Mouse (Mus musculus): ENCODE measurements around the gene Arpc5l.
"Not testable (repeated sequence)": the region's sequence is repeated elsewhere in the genome, so short reads cannot be mapped to it uniquely, and the experiment has no call there.

Arpc5l gene

GRCm38 (mm10) chr2:38999910-39000586 lies 5.1 kb upstream of the Arpc5l start:
- DNase-seq (ENCODE audit: low spot score in 2 of 2) = no peak

DNA sequence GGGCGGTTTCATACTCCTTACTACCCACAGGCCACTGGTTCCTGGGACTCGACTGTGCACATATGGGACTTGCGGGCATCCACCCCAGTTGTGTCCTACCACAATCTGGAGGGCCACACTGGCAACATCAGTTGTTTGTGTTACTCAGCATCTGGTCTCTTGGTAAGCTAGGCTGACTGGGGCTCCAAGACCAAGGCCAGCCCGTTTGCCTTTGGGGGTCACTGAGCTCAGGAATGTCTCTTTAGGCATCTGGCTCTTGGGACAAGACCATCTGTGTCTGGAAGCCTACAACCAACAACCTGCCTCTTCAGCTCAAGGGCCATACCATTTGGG lies 4.6 kb upstream of the Arpc5l start:
- no peak for DNase-seq (ENCODE audit: low spot score in 2 of 2)

DNA sequence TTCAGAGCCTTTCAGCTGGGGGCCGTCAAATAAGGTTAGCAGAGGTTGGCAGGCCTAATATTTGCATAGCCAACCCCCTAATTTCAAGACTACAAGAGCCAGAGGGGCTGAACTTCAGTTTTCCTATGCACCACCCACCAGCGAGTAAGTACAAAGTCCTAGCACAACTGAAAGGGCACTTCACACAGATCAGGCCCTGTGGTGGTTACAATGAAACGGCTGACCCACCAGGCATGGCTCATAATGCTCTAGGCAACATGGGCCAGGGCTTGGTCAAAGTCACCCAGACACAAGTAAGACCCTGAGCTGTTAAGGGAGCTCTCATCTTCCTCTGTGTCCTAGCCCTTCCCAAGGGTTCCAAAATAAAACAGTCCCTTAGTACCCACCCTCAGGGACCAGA lies 3.3 kb upstream of the Arpc5l start:
- no peak for DNase-seq (ENCODE audit: low spot score in 2 of 2)

DNA sequence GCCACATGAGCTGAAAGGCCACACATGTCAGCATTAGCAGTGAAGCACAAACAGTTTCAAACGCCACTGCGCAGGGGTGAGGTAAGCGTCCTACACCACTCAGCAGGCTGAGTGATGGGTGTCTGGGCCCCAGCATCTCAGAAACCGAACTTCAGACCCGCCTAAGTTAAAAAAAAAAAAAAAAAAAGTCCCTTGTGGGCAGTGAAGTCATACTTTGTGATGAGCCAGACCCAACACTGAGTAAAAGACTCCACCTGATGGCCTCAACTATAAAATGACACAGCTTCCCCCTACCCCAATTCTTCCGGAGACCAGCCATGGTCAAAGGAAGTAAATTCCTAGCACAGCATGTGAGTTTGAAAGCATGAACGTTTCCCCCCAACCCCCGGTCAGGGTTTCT lies 2.0 kb upstream of the Arpc5l start:
- no peak for DNase-seq (ENCODE audit: low spot score in 2 of 2)

- DNase-seq (ENCODE audit: low spot score in 2 of 2) = no peak
Observed at GRCm38 (mm10) chr2:39003512-39003911, 1.6 kb upstream of the Arpc5l start.

GRCm38 (mm10) chr2:39004372-39004771 lies 776 bp upstream of the Arpc5l start:
- DNase-seq (ENCODE audit: low spot score in 2 of 2) = no peak

DNA sequence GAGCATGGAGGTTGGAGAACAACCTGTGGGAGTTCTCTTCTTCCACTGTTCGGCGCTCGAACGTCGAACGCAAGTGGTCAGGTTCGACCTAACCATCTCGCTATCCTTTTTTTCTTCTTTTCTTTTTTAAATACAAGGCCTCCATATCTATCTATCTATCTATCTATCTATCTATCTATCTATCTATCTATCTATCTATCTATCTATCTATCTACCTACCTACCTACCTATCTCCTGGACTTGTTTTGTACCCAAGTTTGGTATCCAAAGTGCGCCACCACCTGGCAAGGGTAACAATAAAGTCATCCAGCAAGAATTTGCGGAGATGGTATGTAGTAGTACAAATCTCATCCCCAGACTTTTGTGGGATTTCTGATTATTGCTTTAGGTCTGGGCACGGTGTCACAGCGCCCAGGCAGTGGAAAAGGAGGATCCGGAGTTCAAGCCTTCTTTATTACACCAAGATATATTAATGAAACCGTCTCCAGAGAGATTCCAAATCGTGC lies 479 bp downstream of the Arpc5l start, which contains the start of gene Rpl35:
Rpl35 (minus strand) TSS at position 51 of the 506 bp plus-strand sequence.
- DNase-seq (ENCODE audit: low spot score in 2 of 2) = no peak

DNA sequence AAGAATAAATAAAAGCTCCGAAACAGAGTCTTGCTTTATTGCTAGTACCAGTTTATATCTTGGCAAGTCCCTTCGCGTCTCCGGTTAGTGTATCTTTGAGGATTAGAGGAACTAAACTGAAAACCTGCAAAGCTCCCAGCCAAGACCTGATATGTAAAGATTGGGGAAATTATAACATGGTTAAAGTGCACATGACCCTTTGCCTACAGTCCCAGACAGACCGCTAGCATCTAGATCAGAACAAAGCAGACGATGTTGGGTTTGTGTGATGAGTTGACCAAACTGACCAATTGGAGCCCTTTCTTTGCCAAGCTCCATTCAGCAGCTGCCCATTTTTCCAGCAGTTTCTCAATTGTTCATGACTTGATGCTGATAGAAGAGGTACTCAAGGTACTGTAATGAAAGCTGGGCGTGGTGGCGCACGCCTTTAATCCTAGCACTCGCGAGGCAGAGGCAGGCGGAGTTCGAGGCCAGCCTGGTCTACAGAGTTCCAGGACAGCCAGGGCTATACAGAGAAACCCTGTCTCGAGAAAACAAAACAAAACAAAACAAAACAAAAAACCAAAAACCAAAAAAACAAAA lies 1.1 kb downstream of the Arpc5l start:
- no peak for DNase-seq (ENCODE audit: low spot score in 2 of 2)

- peak; percentile 88 to 92 for DNase-seq (ENCODE audit: low spot score in 2 of 2)
Observed at GRCm38 (mm10) chr2:39007865-39008264, 2.7 kb downstream of the Arpc5l start.

GRCm38 (mm10) chr2:39008350-39008851 lies 3.3 kb downstream of the Arpc5l start:
- DNase-seq (ENCODE audit: low spot score in 2 of 2) = peak in 1 of 2 experiments; percentile 58

- DNase-seq (ENCODE audit: low spot score in 2 of 2) = peak in 1 of 2 experiments; percentile 74
Observed at GRCm38 (mm10) chr2:39008954-39009365, 3.8 kb downstream of the Arpc5l start.

- DNase-seq (ENCODE audit: low spot score in 2 of 2) = not testable (repeated sequence)
Observed at GRCm38 (mm10) chr2:39010144-39010543, 5.0 kb downstream of the Arpc5l start.

DNA sequence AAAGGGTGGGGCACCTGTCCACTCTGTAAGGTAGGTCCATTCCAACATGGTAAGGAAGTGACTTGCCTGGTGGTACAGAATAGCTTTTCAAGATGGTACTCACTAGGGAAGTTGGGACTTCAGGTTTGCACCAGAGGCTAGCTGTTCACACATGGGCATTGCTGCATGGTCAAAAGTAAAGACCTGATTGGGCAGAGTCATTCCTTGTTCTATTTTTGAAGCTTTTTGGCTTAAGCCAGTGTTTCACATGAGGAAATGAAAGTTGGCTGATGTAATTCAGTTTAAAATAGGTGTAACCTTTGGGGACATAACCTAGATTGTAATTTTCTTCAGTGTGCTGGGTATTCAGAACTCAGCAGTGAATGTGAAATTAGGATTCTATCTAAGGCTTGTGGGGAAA lies 6.1 kb downstream of the Arpc5l start:
- DNase-seq (ENCODE audit: low spot score in 2 of 2) = no peak

- no peak for DNase-seq (ENCODE audit: low spot score in 2 of 2)
Observed at GRCm38 (mm10) chr2:39011971-39012370, 6.8 kb downstream of the Arpc5l start.

DNA sequence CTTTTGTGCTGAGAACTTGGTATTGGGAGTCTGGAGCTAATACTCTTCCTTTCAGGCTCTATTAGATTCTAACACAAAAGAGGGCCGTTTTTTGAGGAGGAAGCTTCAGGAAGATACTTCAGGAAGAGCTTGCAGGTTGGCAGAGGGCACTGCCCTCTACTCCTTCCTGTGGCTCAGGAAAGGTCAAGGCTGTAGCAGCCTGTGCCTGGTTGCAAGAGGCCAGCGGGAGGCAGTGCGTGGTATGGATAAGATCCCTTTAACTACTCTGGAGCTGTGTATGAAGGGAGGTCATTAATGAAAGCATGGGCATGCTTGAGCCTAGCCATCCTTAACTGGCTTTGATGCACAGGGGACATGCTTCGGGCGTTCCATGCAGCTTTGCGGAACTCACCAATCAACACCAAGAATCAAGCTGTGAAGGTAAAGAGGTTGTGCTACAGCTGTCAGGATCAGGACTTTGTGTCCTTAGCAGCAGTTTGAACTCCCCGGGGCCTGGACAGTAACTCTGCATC lies 7.7 kb downstream of the Arpc5l start:
- DNase-seq (ENCODE audit: low spot score in 2 of 2) = no peak

DNA sequence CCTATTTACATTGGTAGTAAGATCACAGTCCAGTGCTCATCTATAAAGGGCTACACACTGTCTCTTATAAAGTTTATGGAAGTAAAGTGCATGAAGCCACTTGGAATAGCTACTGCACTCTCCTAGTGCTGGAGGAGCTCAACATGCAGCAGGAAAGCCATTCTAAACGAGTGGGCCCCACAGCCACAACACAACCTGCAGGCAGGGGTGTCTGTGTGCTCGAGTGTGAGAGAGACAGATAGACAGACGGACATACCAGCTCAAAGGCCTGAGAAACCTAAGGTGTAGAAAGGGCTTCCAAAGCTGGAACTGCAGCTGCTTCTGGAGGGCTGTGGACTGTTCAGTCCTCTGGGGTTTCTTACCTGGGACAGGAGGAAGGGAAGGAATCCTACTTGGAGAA lies 11.4 kb downstream of the Arpc5l start:
- DNase-seq (ENCODE audit: low spot score in 2 of 2) = no peak

DNA sequence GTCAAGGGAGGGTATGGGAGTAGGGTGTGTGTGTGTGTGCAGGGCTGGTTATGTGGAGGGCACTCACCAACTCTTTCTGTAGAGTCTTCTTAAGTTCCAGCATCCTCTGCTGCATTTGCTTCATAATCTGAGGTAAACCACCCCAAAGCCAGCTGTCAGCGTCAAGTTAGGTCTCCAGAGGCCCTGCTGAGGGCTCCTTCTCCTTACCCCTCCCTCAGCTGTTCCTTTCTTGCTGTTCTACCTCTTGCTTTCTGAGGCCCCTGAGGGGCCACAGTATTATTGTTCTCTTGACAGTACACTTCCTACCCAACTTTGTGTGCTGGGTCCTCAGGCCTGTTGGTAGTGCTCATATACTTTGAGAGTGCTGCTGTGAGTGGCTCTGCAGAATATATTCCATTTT lies 14.9 kb downstream of the Arpc5l start:
- DNase-seq (ENCODE audit: low spot score in 2 of 2) = no peak

DNA sequence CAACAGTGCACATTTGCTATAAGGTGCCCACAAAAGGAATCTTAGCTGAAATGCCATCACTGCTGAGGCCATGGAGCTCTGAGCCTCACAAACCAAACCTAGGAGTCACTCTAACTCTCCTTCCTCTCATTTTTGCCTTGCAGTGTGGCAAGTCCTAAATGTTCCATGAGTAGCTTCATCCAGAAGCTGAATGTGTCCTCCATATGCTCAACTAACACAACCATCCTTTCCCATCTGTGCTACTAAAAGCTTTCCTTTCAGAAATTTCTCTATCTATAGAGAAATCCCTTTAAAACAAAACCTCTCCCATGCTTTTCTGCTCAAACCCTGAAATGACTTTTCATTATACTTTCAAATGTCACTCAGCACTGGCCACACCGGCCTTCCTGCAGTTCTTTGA lies 26.5 kb downstream of the Arpc5l start:
- no peak for DNase-seq (ENCODE audit: low spot score in 2 of 2)

DNA sequence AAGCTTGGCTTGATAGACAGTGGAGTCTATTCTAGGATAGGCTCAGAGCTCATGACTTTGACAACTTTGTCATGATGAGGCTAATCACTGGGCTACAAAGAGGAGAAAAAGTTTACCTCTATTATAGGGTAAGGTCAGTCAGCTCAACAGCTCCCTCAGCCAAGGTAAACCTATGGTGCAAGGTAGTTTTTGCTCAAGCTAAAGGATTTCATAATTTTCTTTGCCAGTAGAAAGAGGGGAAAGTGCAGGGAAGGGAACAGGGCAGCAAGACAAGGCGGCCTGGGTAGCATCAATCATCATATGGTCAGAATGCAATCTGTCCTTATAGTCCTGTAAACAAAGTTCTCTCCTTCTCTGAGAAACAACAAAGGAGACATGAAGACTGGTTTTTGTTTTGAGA lies 35.1 kb downstream of the Arpc5l start:
- DNase-seq (ENCODE audit: low spot score in 2 of 2) = no peak

DNA sequence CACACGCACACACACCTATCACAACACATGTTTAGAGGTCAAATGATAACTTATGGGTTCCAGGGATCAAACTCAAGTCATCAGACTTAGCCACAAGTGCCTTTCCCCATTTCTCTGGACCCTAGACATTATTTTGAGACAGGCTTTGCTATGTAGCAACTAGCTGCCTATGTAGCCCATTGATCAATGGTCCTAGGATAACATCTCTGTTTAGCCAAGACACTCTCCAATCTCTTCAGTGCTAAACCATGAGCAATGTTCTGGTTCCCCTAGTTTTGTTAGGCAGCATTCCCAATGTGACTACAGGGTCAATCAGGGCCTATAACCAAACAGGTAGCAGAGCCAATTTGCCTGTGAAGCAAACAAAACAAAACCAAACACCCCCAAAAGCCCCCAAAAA lies 43.4 kb downstream of the Arpc5l start:
- no peak for DNase-seq (ENCODE audit: low spot score in 2 of 2)

DNA sequence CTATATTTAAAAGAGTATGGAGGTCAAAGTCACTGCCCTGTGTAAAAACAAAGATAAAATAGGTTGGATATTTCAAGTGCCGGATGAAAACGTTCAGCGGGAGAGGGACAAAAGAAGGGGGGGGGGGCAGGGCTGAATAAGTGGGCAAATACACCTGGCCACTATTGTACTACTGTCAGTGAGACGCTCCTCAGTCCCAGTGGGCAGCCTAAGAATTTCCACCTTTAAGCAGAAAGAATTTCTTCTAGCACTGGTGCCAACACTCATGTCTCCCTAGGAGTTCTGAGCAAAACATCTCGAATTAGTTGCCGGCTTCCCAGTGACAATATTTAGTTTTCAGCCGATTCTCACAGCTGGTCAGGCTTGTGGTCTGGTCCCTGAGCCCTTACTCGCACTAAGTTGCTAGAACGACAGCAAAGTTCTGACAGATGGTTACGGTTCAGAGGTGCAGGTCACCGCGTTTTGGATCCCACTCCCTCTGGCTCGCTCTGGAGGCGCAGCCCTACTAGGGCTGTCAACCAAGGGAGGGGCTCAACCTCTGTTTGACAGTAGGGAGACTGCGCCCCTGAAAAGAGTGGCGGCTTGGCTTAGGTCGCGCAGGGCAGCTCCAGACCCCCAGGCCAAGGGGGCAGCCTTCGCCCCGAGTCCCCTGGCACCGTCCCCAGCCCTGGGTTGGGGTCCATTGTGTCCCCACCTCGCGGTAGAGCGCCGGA lies 59.7 kb downstream of the Arpc5l start:
- DNase-seq (ENCODE audit: low spot score in 2 of 2) = no peak

All from frontal cortex, postnatal 10 days (tissue).